Mouse (Mus musculus): Measurements from ENCODE around the gene Slc19a1. TPM values are rescaled to one million over a fixed set of nuclear protein-coding genes. Genes with fewer than 3 reads are reported as not detected.

Gene Slc19a1
- total RNA-seq, 2 experiments from 2014 or later: 4.5 to 6.2 TPM

DNA sequence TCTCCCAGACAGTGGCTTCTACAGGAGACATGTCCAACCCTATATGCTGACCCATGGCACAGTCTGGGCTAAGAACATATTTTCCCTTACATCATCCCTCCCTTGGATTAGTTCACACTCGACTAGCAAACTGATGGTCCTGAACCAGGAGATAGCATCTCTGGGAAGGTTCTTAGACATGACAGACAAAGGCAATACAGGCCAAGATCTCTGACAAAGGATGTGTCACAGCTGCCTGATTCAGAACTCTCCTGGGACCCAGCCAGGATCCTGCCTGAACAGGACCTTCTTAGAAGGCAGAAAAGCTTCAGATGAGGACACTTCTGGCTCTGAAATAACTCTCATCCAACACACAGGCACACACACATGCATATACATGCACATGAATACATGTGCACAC lies 52.5 kb downstream of the Slc19a1 start:
- intact Hi-C loops (cut with DNase I): loop anchor here (2.0 kb wide), 1 partner anchor 166 kb away; no protein-coding TSS in a partner anchor
- DNase-seq (ENCODE audit: low spot score): no peak

DNA sequence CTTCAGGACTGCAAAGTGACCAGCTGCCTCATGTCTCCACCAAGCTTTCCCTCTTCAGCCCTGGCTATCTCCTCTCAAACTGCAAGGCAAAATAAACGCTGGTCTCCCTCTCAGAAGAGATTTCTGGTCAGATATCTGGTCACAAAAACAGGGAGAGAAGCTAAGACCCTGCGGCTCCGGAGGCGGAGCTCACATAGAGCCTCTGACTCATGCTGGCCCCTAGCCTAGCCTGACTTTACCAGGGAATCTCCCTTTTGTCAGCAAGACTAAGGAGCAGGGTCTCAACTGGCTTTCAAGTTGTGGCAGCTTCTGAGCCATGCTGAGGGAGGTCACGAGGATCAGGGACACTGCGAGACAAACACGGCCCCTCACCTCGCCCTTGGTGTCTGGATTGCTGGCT lies 57.3 kb downstream of the Slc19a1 start:
- intact Hi-C loops (cut with DNase I): no loop called here
- no peak for DNase-seq (ENCODE audit: low spot score)

GRCm38 (mm10) chr10:77090063-77090462 lies 58.0 kb downstream of the Slc19a1 start:
- intact Hi-C loops (cut with DNase I): no loop called here
- no peak for DNase-seq (ENCODE audit: low spot score)

DNA sequence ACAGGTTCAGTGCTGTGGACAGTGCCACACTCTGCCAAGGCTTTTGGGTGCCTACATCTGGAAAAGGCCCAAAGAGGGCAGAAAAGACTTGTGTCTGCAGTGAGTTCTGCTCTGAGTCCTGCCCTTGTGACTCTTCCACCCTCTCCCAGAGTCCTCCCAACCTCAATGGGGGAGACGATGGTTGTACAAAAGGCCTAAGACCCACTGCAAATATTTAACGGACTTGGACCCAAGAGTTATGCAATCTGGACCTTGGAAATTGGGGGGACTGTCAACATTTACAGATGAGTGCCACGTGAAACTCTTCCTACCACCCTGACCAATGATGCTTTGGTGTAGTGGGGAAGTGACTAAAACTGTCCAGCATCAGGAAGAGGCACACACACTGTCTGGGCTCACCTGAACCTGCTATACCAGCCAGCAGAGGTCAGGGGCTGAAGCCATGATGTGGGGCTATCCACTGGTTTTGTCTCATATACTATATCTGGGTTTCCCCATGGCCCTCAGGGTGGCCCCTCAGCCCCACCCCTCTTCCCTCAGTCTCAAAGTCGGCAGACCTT lies 59.6 kb downstream of the Slc19a1 start:
- no peak for DNase-seq (ENCODE audit: low spot score)
- intact Hi-C loops (cut with DNase I): no loop called here

DNA sequence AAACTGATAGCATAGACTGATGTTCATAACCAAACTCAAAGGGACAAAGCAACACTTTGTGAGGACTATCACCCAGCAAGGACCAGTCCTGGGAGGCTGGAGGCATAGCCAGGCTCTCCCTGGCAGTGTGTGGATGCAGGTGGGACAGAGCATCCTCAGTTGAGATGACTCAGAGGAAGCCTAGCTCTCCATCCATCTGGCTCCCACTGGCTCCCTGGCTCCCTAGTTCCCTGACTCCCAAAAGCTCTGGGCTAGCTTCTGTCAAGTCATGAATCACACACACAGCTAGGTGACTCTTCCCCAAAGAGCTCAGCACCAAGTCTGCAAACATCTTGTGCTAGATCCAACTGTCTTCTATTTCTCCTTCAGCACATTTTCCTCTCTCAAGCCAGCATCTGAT lies 61.8 kb downstream of the Slc19a1 start:
- no peak for DNase-seq (ENCODE audit: low spot score)

DNA sequence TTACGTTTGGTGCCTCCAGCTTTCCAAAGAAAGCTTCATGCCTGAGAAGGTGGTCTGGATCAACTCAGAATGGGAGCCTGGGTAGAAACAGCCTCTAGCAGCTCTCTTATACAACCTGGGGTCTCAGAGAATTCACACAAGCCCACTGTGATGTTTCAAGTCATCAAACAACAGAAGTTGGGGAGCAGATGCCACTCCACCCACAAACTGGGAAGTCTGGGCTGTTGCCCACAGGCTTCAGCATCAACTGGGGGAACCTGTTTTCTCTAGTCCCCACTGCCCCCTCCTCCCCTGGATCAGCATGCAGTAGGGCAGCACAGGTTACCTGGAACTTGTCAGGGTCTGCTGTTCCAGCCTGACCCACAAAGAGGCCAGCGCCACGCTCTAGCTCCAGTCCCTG lies 63.6 kb downstream of the Slc19a1 start:
- no peak for DNase-seq (ENCODE audit: low spot score)
- intact Hi-C loops (cut with DNase I): no loop called here

More for the DNA sequence above, 61.8 kb downstream of the Slc19a1 start:
- intact Hi-C loops (cut with DNase I): no loop called here

- intact Hi-C loops (cut with DNase I): no loop called here
- no peak for DNase-seq (ENCODE audit: low spot score)
Measured at GRCm38 (mm10) chr10:77097006-77097889, 65.2 kb downstream of the Slc19a1 start.

DNA sequence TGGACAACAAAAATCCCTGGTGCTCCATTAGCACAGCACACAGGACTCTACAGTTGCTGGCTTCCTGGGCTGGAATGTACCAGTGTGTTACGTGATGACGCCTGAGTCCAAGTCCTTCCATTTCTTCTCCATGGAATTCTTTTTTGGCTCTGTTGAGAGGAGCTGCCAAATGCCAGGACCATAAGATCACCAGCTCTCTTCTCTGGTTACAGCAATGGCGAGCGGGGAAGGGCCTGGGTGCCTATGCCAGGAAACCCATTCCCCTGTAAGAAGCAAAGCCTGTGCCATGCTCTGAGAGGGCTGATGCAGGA lies 65.8 kb downstream of the Slc19a1 start:
- DNase-seq (ENCODE audit: low spot score): no peak
- intact Hi-C loops (cut with DNase I): no loop called here

GRCm38 (mm10) chr10:77098619-77099018 lies 66.6 kb downstream of the Slc19a1 start:
- no peak for DNase-seq (ENCODE audit: low spot score)
- intact Hi-C loops (cut with DNase I): no loop called here

DNA sequence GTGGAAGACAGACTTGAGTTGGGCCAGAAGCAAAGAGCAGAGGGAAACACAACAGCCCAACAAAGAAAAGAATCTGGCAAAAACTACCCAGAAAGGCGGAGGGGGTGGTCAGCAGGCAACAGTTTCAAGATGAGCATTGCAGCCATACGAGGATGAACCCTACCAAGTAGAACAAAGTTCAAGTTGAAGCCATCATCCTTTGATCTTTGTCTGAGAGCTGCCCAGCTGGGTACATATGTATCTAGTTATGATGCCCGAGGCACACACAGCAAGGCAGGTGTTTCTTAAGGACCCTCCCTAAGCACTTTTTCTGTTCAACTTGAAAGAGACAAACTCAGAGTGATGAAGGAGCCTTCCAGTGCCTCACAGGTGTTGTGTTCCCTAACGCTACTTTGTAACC lies 67.7 kb downstream of the Slc19a1 start:
- DNase-seq (ENCODE audit: low spot score): no peak
- intact Hi-C loops (cut with DNase I): no loop called here

DNA sequence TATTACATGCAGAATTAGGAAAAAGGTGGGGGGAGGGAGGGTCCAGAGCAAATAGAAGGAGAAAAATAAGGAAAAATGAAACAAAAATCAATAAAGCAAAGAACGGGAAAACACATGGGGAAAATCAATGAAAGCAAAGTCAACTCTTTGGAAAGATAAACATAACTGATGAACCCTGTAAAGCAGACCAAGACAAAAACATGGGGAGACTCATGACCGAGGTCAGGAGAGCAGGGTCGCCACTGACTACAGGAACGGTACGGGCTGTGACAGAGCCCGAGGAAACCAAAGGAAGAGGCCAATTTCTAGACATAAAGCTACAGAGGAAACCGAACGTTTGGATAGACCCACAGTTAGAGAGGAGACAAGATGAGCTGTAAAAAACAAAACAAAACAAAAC lies 71.6 kb downstream of the Slc19a1 start:
- DNase-seq (ENCODE audit: low spot score): no peak
- intact Hi-C loops (cut with DNase I): no loop called here

DNA sequence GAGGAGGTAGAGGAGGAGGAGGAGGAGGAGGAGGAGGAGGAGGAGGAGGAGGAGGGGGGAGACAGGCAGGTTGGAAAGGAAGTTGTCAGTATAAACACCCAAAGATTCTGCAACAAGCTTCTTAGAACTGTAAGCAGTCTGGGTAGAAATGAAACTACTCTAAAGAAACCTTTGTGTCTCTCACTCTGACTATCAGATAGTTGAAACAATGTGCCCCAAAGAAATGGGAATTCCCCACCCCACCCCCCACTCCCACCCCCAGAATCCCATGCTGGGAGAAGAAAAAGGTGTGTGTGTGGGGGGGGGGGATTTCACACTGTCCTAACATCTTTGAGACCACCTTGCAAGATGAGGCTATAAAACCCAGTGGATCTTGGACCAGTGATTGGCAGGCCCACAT lies 72.3 kb downstream of the Slc19a1 start:
- intact Hi-C loops (cut with DNase I): no loop called here
- no peak for DNase-seq (ENCODE audit: low spot score)

GRCm38 (mm10) chr10:77108106-77108505 lies 76.1 kb downstream of the Slc19a1 start:
- intact Hi-C loops (cut with DNase I): no loop called here
- DNase-seq (ENCODE audit: low spot score): no peak

GRCm38 (mm10) chr10:77110010-77110409 lies 78.0 kb downstream of the Slc19a1 start:
- intact Hi-C loops (cut with DNase I): no loop called here
- no peak for DNase-seq (ENCODE audit: low spot score)

Other genes starting within 250 kb of the Slc19a1 start
- 1 to 10 TPM; 2.9 to 6.7 TPM for gene Pcbp3, start 70.4 kb upstream of the Slc19a1 start, total RNA-seq (2021)
- 10 to 100 TPM; 13.0 to 15.3 TPM for gene Col18a1, start 134.3 kb downstream of the Slc19a1 start, total RNA-seq (2021)
- 10 to 100 TPM; 39.9 to 45.1 TPM for gene Pofut2, start 227.0 kb downstream of the Slc19a1 start, total RNA-seq (2021)

All from heart, postnatal 25 days (tissue).